Mouse (Mus musculus) liver, embryonic 18 days (tissue): ENCODE data around the gene Mtrf1. TPM values are rescaled to one million over a fixed set of nuclear protein-coding genes. Genes with fewer than 3 reads are reported as not detected.

Experiments
- polyA plus RNA-seq: library from polyadenylated mRNA; depleted of rRNA; stranded (reverse); fragments of >200 nt; gene quantifications from 2 replicates; pipeline ENCODE4 v1.2.3, GENCODE M21; 2012; rRNA removed

Gene Mtrf1
- polyA plus RNA-seq: 2.7 and 2.9 TPM in 2 replicates

DNA sequence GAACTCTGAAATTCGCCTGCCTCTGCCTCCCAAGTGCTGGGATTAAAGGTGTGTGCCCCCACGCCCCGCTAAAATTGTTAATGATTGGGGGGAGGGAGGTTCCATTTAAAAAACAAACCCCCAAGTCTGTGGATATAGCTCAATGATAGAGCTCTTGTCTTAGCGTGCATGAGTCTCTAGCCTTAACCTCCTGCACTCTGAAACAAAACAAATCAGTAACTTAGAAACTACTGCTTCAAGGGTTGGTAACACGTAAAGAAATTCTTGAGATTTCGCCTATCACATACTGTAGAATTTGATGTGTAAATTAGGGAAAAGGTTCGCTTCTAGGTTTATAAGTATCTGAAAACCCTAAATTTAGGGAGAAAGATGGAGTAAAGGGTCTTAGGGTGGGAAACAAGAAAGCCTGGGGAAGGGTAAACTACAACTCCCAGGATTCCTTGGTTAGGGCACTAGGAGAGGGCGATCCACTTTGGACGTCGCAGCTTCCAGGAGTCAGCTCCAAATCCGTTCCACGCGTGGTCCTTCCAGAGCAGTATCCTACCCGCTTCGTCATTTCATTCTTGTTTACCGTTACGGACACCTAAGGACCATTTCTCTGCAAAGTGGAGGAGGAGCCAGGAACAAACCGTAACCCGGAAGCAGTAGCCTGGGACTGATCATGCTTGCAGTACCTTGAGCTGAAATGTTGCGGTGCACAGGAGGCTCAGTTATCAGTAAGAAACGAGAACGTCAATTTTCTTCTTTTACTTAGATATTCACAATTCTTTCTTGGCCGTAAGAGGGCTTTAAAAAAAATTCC is at the start of gene Mtrf1:
TSS of gene Mtrf1 (plus strand) at position 452 of the 802 bp plus-strand sequence.

DNA sequence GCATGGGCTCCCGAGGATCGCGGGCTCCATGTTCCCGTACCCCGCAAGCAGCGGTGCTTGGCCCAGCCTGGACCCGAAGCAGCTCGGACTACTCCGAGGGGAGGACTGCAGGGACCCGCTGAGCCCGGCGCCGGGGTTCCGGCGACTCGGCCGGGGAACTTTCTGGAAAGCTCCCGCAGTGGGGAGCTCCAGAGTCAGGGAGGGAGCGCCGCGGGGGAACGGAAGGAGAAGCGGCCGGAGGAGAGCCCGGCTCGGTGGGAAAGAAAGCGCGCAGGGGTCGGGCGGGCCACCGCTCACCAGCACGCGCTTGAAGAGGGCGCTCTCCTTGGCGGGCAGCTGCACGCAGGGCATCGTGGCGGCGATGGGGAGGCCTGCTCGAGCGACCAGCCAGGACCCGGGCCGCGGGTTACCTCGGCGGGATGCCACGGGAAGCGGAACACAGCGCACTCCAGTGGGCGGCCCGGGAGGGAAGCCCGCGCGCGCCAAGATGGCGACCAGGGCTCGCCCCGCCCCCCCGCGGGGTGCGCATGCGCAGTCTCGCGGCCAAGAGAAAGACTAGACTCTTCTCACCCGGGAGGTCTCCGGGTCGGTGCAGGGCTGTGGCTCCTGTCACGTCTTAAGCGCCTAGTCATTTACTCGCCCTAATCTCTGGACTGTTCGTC is 7.2 kb upstream of the Mtrf1 start, which contains the start of gene Naa16:
TSS of gene Naa16 (minus strand) at position 514 of the 662 bp plus-strand sequence.

DNA sequence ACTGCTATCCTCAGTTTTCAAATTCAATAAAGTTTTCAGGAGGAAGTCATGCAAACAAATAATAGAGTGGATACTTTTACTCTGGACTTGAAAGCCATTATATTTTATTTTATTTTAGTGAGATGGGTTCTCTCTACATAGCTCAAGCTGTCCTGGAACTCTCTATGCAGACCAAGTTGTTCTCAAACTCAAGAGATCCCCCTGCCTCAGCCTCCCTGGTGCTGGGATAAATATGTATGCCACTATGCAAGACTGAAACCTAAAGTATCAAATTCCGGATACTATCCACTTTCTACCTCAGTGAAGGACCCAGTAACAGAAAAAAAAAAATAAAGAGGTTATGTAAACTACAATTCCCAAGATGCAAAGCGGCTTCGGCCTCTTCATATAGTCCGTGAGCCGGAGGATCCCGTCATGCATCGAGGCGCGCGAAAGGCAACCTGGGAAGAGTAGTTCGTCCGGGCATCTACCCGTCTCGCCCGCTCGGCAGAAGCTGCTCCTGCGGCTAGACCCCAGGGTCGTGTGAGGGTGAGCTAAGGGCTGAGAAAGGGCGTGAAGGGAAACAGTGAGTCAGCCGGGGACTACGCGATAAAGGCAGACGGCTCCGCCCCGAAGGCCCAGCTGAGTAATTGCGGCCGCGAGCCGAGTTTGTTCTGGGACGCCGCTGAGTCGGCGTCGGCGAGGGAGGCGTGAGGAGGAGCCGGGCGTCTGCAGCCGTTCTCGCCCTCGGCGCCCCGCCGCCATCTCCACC is 28.6 kb downstream of the Mtrf1 start, which contains the start of gene Kbtbd7:
TSS of gene Kbtbd7 (plus strand) at position 533 of the 751 bp plus-strand sequence.

DNA sequence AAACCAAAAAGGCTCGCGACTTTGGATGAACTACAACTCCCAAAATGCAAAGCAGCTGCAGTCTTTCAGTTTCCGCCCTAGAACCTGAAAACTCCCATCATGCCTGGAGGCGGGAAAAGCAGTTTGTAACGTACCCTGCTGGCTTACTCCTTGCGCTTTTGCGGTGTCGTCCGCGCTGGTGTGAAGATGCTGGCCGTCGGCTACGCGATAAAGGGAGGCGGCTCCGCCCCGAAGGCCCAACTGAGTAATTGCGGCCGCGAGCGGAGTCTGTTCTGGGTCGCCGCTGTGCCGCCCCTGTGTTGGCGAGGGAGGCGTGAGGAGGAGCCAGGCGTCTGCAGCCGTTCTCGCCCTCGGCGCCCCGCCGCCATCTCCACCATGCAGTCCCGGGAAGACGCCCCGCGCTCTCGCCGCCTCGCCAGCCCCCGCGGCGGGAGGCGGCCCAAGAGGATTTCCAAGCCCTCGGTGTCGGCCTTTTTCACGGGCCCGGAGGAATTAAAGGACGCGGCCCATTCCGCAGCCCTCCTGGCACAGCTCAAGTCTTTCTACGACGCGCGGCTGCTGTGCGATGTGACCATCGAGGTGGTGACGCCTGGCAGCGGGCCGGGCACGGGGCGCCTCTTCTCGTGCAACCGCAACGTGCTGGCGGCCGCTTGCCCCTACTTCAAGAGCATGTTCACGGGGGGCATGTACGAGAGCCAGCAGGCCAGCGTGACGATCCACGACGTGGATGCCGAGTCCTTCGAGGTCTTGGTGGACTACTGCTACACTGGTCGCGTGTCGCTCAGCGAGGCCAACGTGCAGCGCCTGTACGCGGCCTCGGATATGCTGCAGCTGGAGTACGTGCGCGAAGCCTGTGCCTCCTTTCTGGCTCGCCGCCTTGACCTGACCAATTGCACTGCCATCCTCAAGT is 54.4 kb downstream of the Mtrf1 start, which contains the start of gene Kbtbd6:
TSS of gene Kbtbd6 (plus strand) at position 155 of the 910 bp plus-strand sequence.

Other genes starting within 250 kb of the Mtrf1 start
- gene Zfp957, start 150.4 kb upstream of the Mtrf1 start, polyA plus RNA-seq: not detected in 2 replicates
- gene Rgcc, start 96.1 kb upstream of the Mtrf1 start, polyA plus RNA-seq: 76.3 and 77.8 TPM in 2 replicates
- gene Naa16, start 7.0 kb upstream of the Mtrf1 start, polyA plus RNA-seq: 6.2 and 7.6 TPM in 2 replicates
- gene Kbtbd7, start 28.7 kb downstream of the Mtrf1 start, polyA plus RNA-seq: 2.2 TPM in 2 replicates
- 0.87 and 1.00 TPM in 2 replicates for gene Kbtbd6, start 54.1 kb downstream of the Mtrf1 start, polyA plus RNA-seq
- gene Elf1, start 83.4 kb downstream of the Mtrf1 start, polyA plus RNA-seq: 10.4 and 11.4 TPM in 2 replicates
- 5.4 and 6.0 TPM in 2 replicates for gene Wbp4, start 83.7 kb downstream of the Mtrf1 start, polyA plus RNA-seq
- gene Sugt1, start 189.9 kb downstream of the Mtrf1 start, polyA plus RNA-seq: 14.2 and 14.5 TPM in 2 replicates